Mouse (Mus musculus) embryonic facial prominence, embryonic 11.5 days (tissue): Measurements from ENCODE around the gene Thbs1. TPM values are rescaled to one million over a fixed set of nuclear protein-coding genes. Genes with fewer than 3 reads are reported as not detected.

Source experiments
- ATAC-seq: fragments of 200-750 bp; cut with Nextera tagmentation; replicated peaks from 2 replicates; pipeline ENCODE4 v1.8.0; 2017; ENCODE audit warnings: low read depth; ENCODE audit not compliant: insufficient number of reproducible peaks, low FRiP score, low TSS enrichment
- DNase-seq: peaks from one replicate; pipeline ENCODE4 v3.0.0-alpha.2; 2015; ENCODE audit warnings: low spot score
- H3K27ac ChIP-seq: fragments of 300-500 bp; sonication (generic); replicated peaks from 2 replicates; pipeline ENCODE4 v1.5.1; 2014; ENCODE audit warnings: mild to moderate bottlenecking, low read depth, low read length, control low read depth
- H3K27me3 ChIP-seq: fragments of 300-500 bp; sonication (generic); 2 replicates; pipeline ENCODE4 v1.6.1; 2014; ENCODE audit warnings: mild to moderate bottlenecking, low read length, moderate library complexity, mixed read lengths; ENCODE audit not compliant: control insufficient read depth, insufficient read depth
- H3K36me3 ChIP-seq: fragments of 300-500 bp; sonication (generic); replicated peaks from 2 replicates; pipeline ENCODE4 v1.6.1; 2014; ENCODE audit warnings: low read depth, mild to moderate bottlenecking, low read length, moderate library complexity, mixed read lengths; ENCODE audit not compliant: control insufficient read depth, insufficient read depth
- H3K4me1 ChIP-seq: fragments of 300-500 bp; sonication (generic); 2 replicates; pipeline ENCODE4 v1.6.1; 2014; ENCODE audit warnings: low read length, mixed read lengths; ENCODE audit not compliant: control insufficient read depth, insufficient read depth
- H3K4me2 ChIP-seq: fragments of 300-500 bp; sonication (generic); 2 replicates; pipeline ENCODE4 v1.6.1; 2014; ENCODE audit warnings: low read depth, mild to moderate bottlenecking, control low read depth, low read length, moderate library complexity
- H3K4me3 ChIP-seq: fragments of 300-500 bp; sonication (generic); 2 replicates; pipeline ENCODE4 v1.5.1; 2014; ENCODE audit warnings: low read depth, low read length, control low read depth
- H3K9ac ChIP-seq: fragments of 300-500 bp; sonication (generic); replicated peaks from 2 replicates; pipeline ENCODE4 v1.6.1; 2014; ENCODE audit warnings: mild to moderate bottlenecking, control low read depth, low read length
- H3K9me3 ChIP-seq: fragments of 300-500 bp; sonication (generic); replicated peaks from 2 replicates; pipeline ENCODE4 v1.6.1; 2016; ENCODE audit warnings: mild to moderate bottlenecking, low read length, inconsistent platforms, mixed read lengths; ENCODE audit not compliant: control insufficient read depth
- WGBS: fragments of 180-500 bp; shearing (Covaris S2); extraction: QIAGEN DNeasy Blood & Tissue Kit; methylation state at CpG from one replicate; pipeline ENCODE4 v1.1.7; 2014; 5-methylcytosine and 5-hydroxymethylcytosine counted together
- polyA plus RNA-seq: library from polyadenylated mRNA; unstranded; fragments of >200 nt; fragmentation: Nextera tagmentation; extraction: Ambion mirVana; gene quantifications from 2 replicates; pipeline ENCODE4 v1.2.1, GENCODE M21; 2014

The Thbs1 gene
- polyA plus RNA-seq, 1 experiment from 2014 or later = 50.7 TPM

- Histone ChIP-seq H3K4me1 (no peaks in the 10 kb centered on the region), H3K9ac (no peak overlapping the region), H3K4me3 (no peak overlapping the region), H3K4me2 (no peak overlapping the region), H3K36me3 (no peaks in the 10 kb centered on the region), H3K9me3 (no peaks in the 10 kb centered on the region), H3K27ac (no peak overlapping the region), H3K27me3 (no peaks in the 10 kb centered on the region)
- 68% methylated on average over 10 of the region's 10 CpGs for WGBS
- DNase-seq = peak; percentile 42
- ATAC-seq = no peak
Measured at GRCm38 (mm10) chr2:118174558-118175383, 63.1 kb downstream of the Thbs1 start.

Other genes with a start within 250 kb of the Thbs1 start
- 2.3 and 2.6 TPM in 2 replicates for gene Fsip1, start 145.1 kb downstream of the Thbs1 start, polyA plus RNA-seq